Mouse (Mus musculus): ENCODE data around the gene Sptan1.

DNA sequence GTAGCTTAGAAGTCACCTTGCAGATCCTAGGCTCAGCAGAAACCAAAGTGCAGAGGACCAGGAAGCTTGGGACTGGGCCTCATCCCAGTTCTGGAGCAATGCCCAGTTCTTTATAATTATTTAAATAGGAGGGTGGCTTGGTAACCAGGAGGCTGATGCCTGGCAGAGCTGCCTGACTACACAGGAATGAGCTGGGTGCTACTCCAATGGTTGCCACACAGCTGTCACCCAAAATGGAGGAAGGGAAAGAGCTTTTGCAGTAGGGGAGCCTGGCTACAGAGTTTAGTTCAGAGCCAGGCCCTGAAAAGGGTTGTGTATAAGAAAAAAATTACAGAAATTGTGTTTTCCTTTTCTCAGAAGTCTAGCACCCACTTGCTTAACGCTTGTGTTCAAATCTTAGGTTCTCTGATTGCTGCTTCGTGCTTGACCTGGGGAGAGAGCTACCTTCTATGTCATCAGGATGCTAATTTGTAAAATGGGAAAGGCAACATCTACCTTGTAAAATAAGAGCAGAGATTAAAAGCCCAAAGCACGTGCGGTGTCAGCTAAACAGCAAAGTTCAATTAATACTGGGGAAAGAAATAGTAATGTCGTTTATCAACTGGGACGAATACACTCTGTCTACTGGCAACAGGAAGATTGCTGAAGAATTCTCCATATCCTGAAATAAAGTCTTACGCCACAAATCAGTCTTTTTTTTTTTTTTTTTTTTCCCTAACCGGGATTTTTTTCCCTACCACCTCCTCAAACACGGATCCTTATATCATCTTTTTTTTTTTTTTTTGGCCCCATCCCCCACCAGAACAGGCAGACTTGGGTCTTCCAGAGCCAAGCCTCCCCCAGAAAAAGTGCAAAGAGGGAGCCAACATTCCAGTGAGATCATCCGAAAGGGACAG, 758 bp upstream of the Sptan1 start:
- TF ChIP-seq POLR2A (IDR thresholded peaks at IDR 0.05; ENCODE audit: insufficient read depth, low read depth, low read length) (no peak), CTCF (IDR thresholded peaks at IDR 0.05; ENCODE audit: insufficient read depth, low read depth, low read length) (no peak)
